Mouse (Mus musculus) brain, embryonic 14.5 days (tissue): ENCODE measurements around the gene Gm20441. TPM values are rescaled to one million over a fixed set of nuclear protein-coding genes. Genes with fewer than 3 reads are reported as not detected.

Experiments used
- DNase-seq: peaks from one replicate; pipeline ENCODE4 v3.0.0-alpha.2; 2011; ENCODE audit warnings: low read depth
- CTCF ChIP-seq: fragments of 200-500 bp; IDR thresholded peaks from 2 replicates; pipeline ENCODE4 v1.5.1; 2012; ENCODE audit warnings: inconsistent platforms, mild to moderate bottlenecking, moderate library complexity, borderline replicate concordance; ENCODE audit not compliant: insufficient read depth, insufficient read length; ENCODE audit errors: extremely low read depth
- POLR2A ChIP-seq: fragments of 200-500 bp; IDR thresholded peaks from 2 replicates; pipeline ENCODE4 v1.6.1; 2012; ENCODE audit warnings: mild to moderate bottlenecking, inconsistent platforms, borderline replicate concordance; ENCODE audit not compliant: poor library complexity, insufficient read depth, insufficient read length, severe bottlenecking; ENCODE audit errors: extremely low read depth
- polyA plus RNA-seq: library from polyadenylated mRNA; depleted of rRNA; stranded (reverse); fragments of >200 nt; gene quantifications from 2 replicates; pipeline ENCODE4 v1.2.3, GENCODE M21; 2012; rRNA removed

The Gm20441 gene
- polyA plus RNA-seq = not detected in 2 replicates

GRCm38 (mm10) chr10:75780769-75781578 is at the start of gene Gm20441, which contains the start of gene Gstt3:
Gene Gm20441 (minus strand): TSS chr10:75780954.
Gene Gstt3 (minus strand): TSS chr10:75781414.
- TF ChIP-seq POLR2A (no peak), CTCF (no peak)
- DNase-seq = peak; percentile 68

GRCm38 (mm10) chr10:75830275-75830670 is 49.5 kb upstream of the Gm20441 start:
- TF ChIP-seq POLR2A = no peak
- no peak for DNase-seq

GRCm38 (mm10) chr10:75829529-75830274 is 48.9 kb upstream of the Gm20441 start:
- no peak for TF ChIP-seq CTCF
- no peak for TF ChIP-seq POLR2A
- DNase-seq = no peak

- peak; percentile 80 for DNase-seq
- TF ChIP-seq POLR2A = no peak
- TF ChIP-seq CTCF = no peak
Measured at GRCm38 (mm10) chr10:75828500-75828931, 47.8 kb upstream of the Gm20441 start.

GRCm38 (mm10) chr10:75827668-75828360 is 47.1 kb upstream of the Gm20441 start:
- TF ChIP-seq CTCF (no peak), POLR2A (no peak)
- DNase-seq = peak; percentile 53

- TF ChIP-seq POLR2A (no peak), CTCF (no peak)
- DNase-seq = no peak
Measured at GRCm38 (mm10) chr10:75824530-75824929, 43.8 kb upstream of the Gm20441 start.

- DNase-seq = no peak
- no peak for TF ChIP-seq POLR2A
- TF ChIP-seq CTCF = no peak
Measured at GRCm38 (mm10) chr10:75823782-75824181, 43.0 kb upstream of the Gm20441 start.

GRCm38 (mm10) chr10:75822443-75822842 is 41.7 kb upstream of the Gm20441 start, which contains the start of gene Gstt4:
Gene Gstt4 (minus strand): TSS chr10:75822543.
- no peak for DNase-seq
- TF ChIP-seq POLR2A (no peak), CTCF (no peak)

- TF ChIP-seq POLR2A (no peak), CTCF (no peak)
- DNase-seq = no peak
Measured at GRCm38 (mm10) chr10:75819882-75820281, 39.1 kb upstream of the Gm20441 start.

GRCm38 (mm10) chr10:75818641-75819040 is 37.9 kb upstream of the Gm20441 start:
- no peak for DNase-seq
- TF ChIP-seq CTCF = peak; percentile 6; the same call in 1 of the 2 replicates
- no peak for TF ChIP-seq POLR2A

GRCm38 (mm10) chr10:75804217-75804616 is 23.5 kb upstream of the Gm20441 start:
- no peak for DNase-seq
- TF ChIP-seq CTCF = no peak
- no peak for TF ChIP-seq POLR2A

GRCm38 (mm10) chr10:75798176-75798696 is 17.5 kb upstream of the Gm20441 start, which contains the start of gene Gstt1:
Gene Gstt1 (minus strand): TSS chr10:75798584.
- no peak for TF ChIP-seq CTCF
- TF ChIP-seq POLR2A = no peak
- peak; percentile 57 for DNase-seq
